Mouse (Mus musculus) cortical plate, adult 2 months (tissue): Measurements from ENCODE around the gene Taf1a.

Experiments used
- CTCF ChIP-seq: fragments of 200-500 bp; IDR thresholded peaks from 2 replicates; pipeline ENCODE4 v1.5.1; 2011; ENCODE audit warnings: mild to moderate bottlenecking, control low read depth, low read length; ENCODE audit not compliant: insufficient read depth; ENCODE audit errors: extremely low read depth
- POLR2A ChIP-seq: fragments of 200-500 bp; IDR thresholded peaks from 2 replicates; pipeline ENCODE4 v1.6.1; 2011; ENCODE audit warnings: mild to moderate bottlenecking, low read length, control low read depth; ENCODE audit not compliant: insufficient read depth; ENCODE audit errors: extremely low read depth

- TF ChIP-seq CTCF (no peak), POLR2A (no peak)
These were observed 43.0 kb upstream of the Taf1a start for GRCm38 (mm10) chr1:183345817-183346195.
